Mouse (Mus musculus) spleen, adult 2 months (tissue): ENCODE results near the gene Zdhhc18. TPM values are rescaled to one million over a fixed set of nuclear protein-coding genes. Genes with fewer than 3 reads are reported as not detected.
"Not testable (repeated sequence)": the region's sequence is repeated elsewhere in the genome, so short reads cannot be mapped to it uniquely, and the experiment has no call there.

Source experiments
- DNase-seq, 2 experiments: peaks; one replicate each; pipeline versions ENCODE4 v3.0.0 to v3.0.0-alpha.2; 2012 to 2021; ENCODE audit warnings: low spot score in 2 of 2, low read depth in 1 of 2
- H3K27ac ChIP-seq: fragments of 200-500 bp; 2 replicates; pipeline ENCODE4 v1.5.1; 2012; ENCODE audit warnings: low read length, inconsistent platforms; ENCODE audit not compliant: insufficient read depth
- H3K27me3 ChIP-seq: fragments of 200-500 bp; 2 replicates; pipeline ENCODE4 v1.6.1; 2012; ENCODE audit warnings: mild to moderate bottlenecking, moderate library complexity, low read length, inconsistent platforms; ENCODE audit not compliant: control insufficient read depth, insufficient read depth
- H3K36me3 ChIP-seq: fragments of 200-500 bp; 2 replicates; pipeline ENCODE4 v1.6.1; 2012; ENCODE audit warnings: mild to moderate bottlenecking, low read length, inconsistent platforms; ENCODE audit not compliant: control insufficient read depth, insufficient read depth
- H3K4me1 ChIP-seq: fragments of 200-500 bp; 2 replicates; pipeline ENCODE4 v1.6.1; 2011; ENCODE audit warnings: inconsistent platforms; ENCODE audit not compliant: control insufficient read depth, insufficient read depth, insufficient read length
- H3K4me3 ChIP-seq: fragments of 200-500 bp; 2 replicates; pipeline ENCODE4 v1.5.1; 2011; ENCODE audit warnings: mild to moderate bottlenecking, inconsistent platforms; ENCODE audit not compliant: insufficient read depth, insufficient read length; ENCODE audit errors: extremely low read depth
- CTCF ChIP-seq: fragments of 200-500 bp; IDR thresholded peaks from 2 replicates; pipeline ENCODE4 v1.5.1; 2011; ENCODE audit warnings: mild to moderate bottlenecking, inconsistent platforms; ENCODE audit not compliant: insufficient read depth, insufficient read length, insufficient replicate concordance; ENCODE audit errors: extremely low read depth
- POLR2A ChIP-seq: fragments of 200-500 bp; IDR thresholded peaks from 2 replicates; pipeline ENCODE4 v1.6.1; 2011; ENCODE audit warnings: low read depth, low read length, inconsistent platforms
- WGBS: fragments of 180-500 bp; shearing (Covaris S2); methylation state at CpG from one replicate; pipeline ENCODE4 v1.1.7; 2018; 5-methylcytosine and 5-hydroxymethylcytosine counted together
- polyA plus RNA-seq: library from polyadenylated mRNA; depleted of rRNA; stranded (reverse); fragments of >200 nt; gene quantifications from 2 replicates; pipeline ENCODE4 v1.2.3, GENCODE M21; 2012

The Zdhhc18 gene
- polyA plus RNA-seq, 1 experiment = 134 TPM

GRCm38 (mm10) chr4:133651445-133651844, 1.5 kb upstream of the Zdhhc18 start:
- Histone ChIP-seq H3K4me1 (peaks cover 2% of the 10 kb centered on the region; the same call in 1 of the 2 replicates), H3K27ac (no peak overlapping the region), H3K4me3 (no peak overlapping the region), H3K36me3 (no peaks in the 10 kb centered on the region), H3K27me3 (no peaks in the 10 kb centered on the region)
- WGBS = 50% methylated on average over 10 of the region's 10 CpGs
- no peak for DNase-seq
- TF ChIP-seq POLR2A (no peak), CTCF (no peak)

DNA sequence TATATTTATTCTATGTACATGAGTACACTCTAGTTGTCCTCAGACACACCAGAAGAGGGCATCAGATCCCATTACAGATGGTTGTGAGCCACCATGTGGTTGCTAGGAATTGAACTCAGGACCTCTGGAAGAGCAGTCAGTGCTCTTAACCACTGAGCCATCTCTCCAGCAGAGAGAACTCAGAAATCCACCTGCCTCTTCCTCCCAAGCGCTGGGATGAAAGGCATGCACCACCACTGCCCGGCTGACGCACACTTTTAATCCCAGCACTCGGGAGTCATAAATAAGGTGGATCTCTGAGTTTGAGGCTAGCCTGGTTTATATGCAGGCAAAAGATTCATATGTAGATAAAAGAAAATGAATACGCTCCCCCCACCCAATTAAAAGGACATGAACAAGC, 490 bp downstream of the Zdhhc18 start:
- Histone ChIP-seq H3K27ac (peak overlapping the region; percentile 71; the same call in 1 of the 2 replicates), H3K4me3 (peak overlapping the region; percentile 56; the same call in 1 of the 2 replicates)
- WGBS = 77% methylated on average over 5 of the region's 5 CpGs
- not testable (repeated sequence) for H3K4me1 ChIP-seq, DNase-seq, H3K27me3 ChIP-seq, H3K36me3 ChIP-seq

- DNase-seq = no peak
- H3K4me1 ChIP-seq = no peaks in the 10 kb centered on the region
- WGBS = 89% methylated on average over 21 of the region's 21 CpGs
- TF ChIP-seq CTCF (no peak), POLR2A (no peak)
- H3K27me3 ChIP-seq = no peaks in the 10 kb centered on the region
- H3K4me3 ChIP-seq = no peak overlapping the region
- H3K36me3 ChIP-seq = no peaks in the 10 kb centered on the region
- H3K27ac ChIP-seq = no peak overlapping the region
Measured at GRCm38 (mm10) chr4:133645680-133646079, 4.3 kb downstream of the Zdhhc18 start.

- no peak for DNase-seq
- TF ChIP-seq POLR2A (no peak), CTCF (no peak)
- WGBS = 91% methylated on average over 3 of the region's 3 CpGs
- Histone ChIP-seq H3K4me1 (no peaks in the 10 kb centered on the region), H3K27me3 (no peaks in the 10 kb centered on the region), H3K27ac (no peak overlapping the region), H3K4me3 (no peak overlapping the region), H3K36me3 (no peaks in the 10 kb centered on the region)
Measured at GRCm38 (mm10) chr4:133645195-133645594, 4.8 kb downstream of the Zdhhc18 start.

DNA sequence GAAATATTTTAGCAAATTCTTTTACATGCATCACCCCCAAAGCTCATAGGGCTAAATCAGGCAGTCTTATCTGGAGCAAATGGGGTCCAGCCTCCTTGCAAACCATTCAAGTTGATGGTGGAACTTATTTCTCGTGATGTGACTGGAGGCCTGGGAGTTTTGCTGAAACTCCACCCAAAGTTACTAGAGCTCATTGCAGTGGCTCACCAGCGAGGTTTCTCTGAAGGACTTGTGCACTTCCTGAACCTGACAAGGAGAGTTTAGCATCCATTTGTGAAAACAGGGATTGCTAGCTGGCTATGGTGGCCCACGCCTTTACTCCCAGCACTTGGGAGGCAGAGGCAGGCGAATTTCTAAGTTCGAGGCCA, 15.9 kb downstream of the Zdhhc18 start:
- peaks cover 23% of the 10 kb centered on the region; the same call in 1 of the 2 replicates for H3K4me1 ChIP-seq
- no peaks in the 10 kb centered on the region for H3K36me3 ChIP-seq
- no peaks in the 10 kb centered on the region for H3K27me3 ChIP-seq
- no peak for DNase-seq
- H3K27ac ChIP-seq = no peak overlapping the region
- 85% methylated on average over 5 of the region's 5 CpGs for WGBS
- H3K4me3 ChIP-seq = no peak overlapping the region
- TF ChIP-seq POLR2A = no peak
- TF ChIP-seq CTCF = no peak

GRCm38 (mm10) chr4:133633332-133634042, 16.5 kb downstream of the Zdhhc18 start:
- DNase-seq = peak; percentile 64 to 92
- H3K4me1 ChIP-seq = peaks cover 28% of the 10 kb centered on the region; the same call in 1 of the 2 replicates

DNA sequence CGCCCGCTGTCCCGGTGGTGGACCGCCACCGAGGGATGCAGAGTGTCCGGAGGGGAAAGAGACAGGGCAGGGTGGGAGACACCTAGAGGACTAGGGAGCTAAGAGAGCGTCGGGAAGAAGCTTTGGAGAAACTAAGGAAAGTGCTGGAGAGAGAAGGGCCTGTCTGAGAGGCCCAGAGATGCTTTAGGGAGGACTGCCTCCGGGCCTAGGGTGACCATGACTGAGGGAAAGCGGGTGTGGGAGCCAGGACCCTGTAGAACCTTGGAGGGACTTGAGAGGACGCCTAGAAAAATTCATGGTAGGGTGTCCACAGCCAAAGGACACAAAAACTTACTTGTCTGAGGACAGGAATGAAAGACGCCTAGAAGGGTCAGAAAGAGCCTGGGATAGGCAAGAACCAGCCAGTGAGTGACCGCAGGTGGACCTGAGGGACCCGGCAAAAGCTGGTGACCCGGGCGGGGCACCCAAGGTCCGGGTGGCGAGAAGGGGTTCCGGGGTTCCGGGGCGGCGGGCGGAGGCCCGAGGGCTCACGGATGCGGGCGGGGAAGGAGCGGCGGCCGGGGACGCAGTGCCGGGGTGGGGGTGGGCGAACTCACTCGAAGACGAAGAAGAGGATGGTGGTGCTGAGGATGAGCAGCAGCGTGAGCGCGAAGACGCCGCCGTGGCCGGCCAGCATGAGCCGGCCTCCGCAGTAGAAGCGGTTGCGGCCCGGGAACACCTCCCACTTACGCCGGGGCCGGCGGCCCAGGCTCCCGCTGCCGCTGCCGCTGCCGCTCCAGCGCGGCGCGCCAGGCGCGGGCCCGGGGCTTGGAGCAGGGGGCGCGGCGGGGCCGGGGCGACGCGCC, 17.2 kb downstream of the Zdhhc18 start:
- peak in 1 of 2 experiments; percentile 44 for DNase-seq
- H3K4me3 ChIP-seq = peak overlapping the region; percentile 91

More at GRCm38 (mm10) chr4:133633332-133634042, 16.5 kb downstream of the Zdhhc18 start:
- TF ChIP-seq POLR2A = peak; percentile 6; the same call in 1 of the 2 replicates
- TF ChIP-seq CTCF = peak; percentile 79
- H3K36me3 ChIP-seq = no peaks in the 10 kb centered on the region
- peak overlapping the region; percentile 91 for H3K4me3 ChIP-seq
- H3K27ac ChIP-seq = peak overlapping the region; percentile 92
- H3K27me3 ChIP-seq = no peaks in the 10 kb centered on the region
- WGBS = 17% methylated on average over 28 of the region's 47 CpGs

More for the DNA sequence above, 17.2 kb downstream of the Zdhhc18 start:
- no peaks in the 10 kb centered on the region for H3K27me3 ChIP-seq
- peaks cover 29% of the 10 kb centered on the region; the same call in 1 of the 2 replicates for H3K4me1 ChIP-seq
- TF ChIP-seq POLR2A = no peak
- no peak for TF ChIP-seq CTCF
- peak overlapping the region; percentile 92 for H3K27ac ChIP-seq
- WGBS = 2% methylated on average over 49 of the region's 69 CpGs
- H3K36me3 ChIP-seq = no peaks in the 10 kb centered on the region
